Mouse (Mus musculus) intestine, embryonic 15.5 days (tissue): ENCODE data around the gene Ank. TPM values are rescaled to one million over a fixed set of nuclear protein-coding genes. Genes with fewer than 3 reads are reported as not detected.
A peak's percentile ranks its signal among the peaks of the same experiment; 100 is the strongest.

Experiments used
- ATAC-seq: fragments of 200-750 bp; cut with Nextera tagmentation; 2 replicates; pipeline ENCODE4 v1.8.0; 2017; ENCODE audit warnings: moderate TSS enrichment, moderate library complexity
- H3K27ac ChIP-seq: fragments of 300-500 bp; sonication (generic); 2 replicates; pipeline ENCODE4 v1.5.1; 2015; ENCODE audit warnings: mild to moderate bottlenecking, inconsistent platforms
- H3K27me3 ChIP-seq: fragments of 300-500 bp; sonication (generic); replicated peaks from 2 replicates; pipeline ENCODE4 v1.6.1; 2015; ENCODE audit warnings: inconsistent platforms
- H3K36me3 ChIP-seq: fragments of 300-500 bp; sonication (generic); 2 replicates; pipeline ENCODE4 v1.6.1; 2015; ENCODE audit warnings: inconsistent platforms
- H3K4me1 ChIP-seq: fragments of 300-500 bp; sonication (generic); replicated peaks from 2 replicates; pipeline ENCODE4 v1.6.1; 2015; ENCODE audit warnings: inconsistent platforms
- H3K4me2 ChIP-seq: fragments of 300-500 bp; sonication (generic); replicated peaks from 2 replicates; pipeline ENCODE4 v1.6.1; 2015; ENCODE audit warnings: mild to moderate bottlenecking, inconsistent platforms
- H3K4me3 ChIP-seq: fragments of 300-500 bp; sonication (generic); replicated peaks from 2 replicates; pipeline ENCODE4 v1.5.1; 2015; ENCODE audit warnings: inconsistent platforms
- H3K9ac ChIP-seq: fragments of 300-500 bp; sonication (generic); 2 replicates; pipeline ENCODE4 v1.6.1; 2015; ENCODE audit warnings: inconsistent platforms
- H3K9me3 ChIP-seq: fragments of 300-500 bp; sonication (generic); 2 replicates; pipeline ENCODE4 v1.6.1; 2016; ENCODE audit warnings: inconsistent platforms
- WGBS: fragments of 180-500 bp; shearing (Covaris S2); methylation state at CpG from one replicate; pipeline ENCODE4 v1.1.7; 2015; 5-methylcytosine and 5-hydroxymethylcytosine counted together
- polyA plus RNA-seq: library from polyadenylated mRNA; unstranded; fragments of >200 nt; fragmentation: Nextera tagmentation; extraction: Ambion mirVana; gene quantifications from 2 replicates; pipeline ENCODE4 v1.2.1, GENCODE M21; 2015

Gene Ank
- 15.9 and 16.7 TPM in 2 replicates for polyA plus RNA-seq

DNA sequence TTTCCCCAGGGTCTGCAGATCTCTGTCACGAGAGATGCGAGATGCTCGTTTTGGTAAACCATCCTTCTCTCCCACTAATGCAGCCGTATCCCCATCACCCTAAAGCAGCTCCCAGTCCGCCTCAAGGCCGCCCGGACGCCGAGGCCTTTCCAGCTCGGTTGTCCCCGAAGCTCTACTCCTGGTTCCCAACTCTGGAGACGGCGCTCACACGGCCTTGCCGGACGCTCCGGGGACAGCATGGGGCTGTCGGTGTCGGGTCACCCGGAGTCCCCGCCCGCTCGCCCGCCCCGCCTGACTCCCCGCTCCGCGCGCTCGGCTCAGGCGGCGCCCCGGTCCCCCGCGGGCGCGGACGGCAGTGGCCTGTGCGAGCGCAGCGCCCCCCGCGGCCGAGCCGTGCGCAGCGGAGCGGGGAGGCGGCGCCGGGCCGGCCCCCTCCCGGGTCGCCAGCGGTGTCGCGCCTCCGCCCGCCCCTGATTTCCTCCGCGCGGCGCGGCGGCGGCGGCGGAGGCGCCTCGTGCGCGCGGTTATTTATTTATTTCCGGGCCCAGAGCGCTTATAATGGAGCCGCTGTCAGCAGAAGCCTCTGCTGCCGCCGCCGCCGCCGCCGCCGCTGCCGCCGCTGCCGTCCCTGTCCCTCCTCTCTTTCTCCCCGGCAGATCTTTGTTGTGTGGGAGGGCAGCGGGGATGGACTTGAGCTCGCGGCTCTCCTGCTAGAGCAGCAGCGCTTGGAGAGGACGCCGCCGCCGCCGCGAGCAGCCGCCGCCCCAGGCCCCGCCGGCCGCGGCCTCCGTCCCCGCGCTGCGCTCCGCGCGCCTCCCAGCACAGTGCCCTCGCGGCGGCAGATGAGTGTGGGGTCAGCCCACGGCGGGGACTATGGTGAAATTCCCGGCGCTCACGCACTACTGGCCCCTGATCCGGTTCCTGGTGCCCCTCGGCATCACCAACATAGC, at the start of gene Ank:
Gene Ank (plus strand): TSS at position 547 of the 950 bp plus-strand sequence.
- Histone ChIP-seq H3K27me3 (no peaks in the 10 kb centered on the region), H3K4me1 (0 out of 2 replicates have a peak, but pooled peaks cover 2% of the 10 kb centered on the region), H3K9me3 (no peaks in the 10 kb centered on the region), H3K4me2 (peak within 1 kb of the TSS; percentile 91), H3K4me3 (peak within 1 kb of the TSS; percentile 76), H3K9ac (peak within 1 kb of the TSS; percentile 77), H3K27ac (peak within 1 kb of the TSS; percentile 82), H3K36me3 (no peaks in the 10 kb centered on the region)
- peak; percentile 95 for ATAC-seq
- under 1% methylated on average over 101 of the region's 120 CpGs for WGBS

DNA sequence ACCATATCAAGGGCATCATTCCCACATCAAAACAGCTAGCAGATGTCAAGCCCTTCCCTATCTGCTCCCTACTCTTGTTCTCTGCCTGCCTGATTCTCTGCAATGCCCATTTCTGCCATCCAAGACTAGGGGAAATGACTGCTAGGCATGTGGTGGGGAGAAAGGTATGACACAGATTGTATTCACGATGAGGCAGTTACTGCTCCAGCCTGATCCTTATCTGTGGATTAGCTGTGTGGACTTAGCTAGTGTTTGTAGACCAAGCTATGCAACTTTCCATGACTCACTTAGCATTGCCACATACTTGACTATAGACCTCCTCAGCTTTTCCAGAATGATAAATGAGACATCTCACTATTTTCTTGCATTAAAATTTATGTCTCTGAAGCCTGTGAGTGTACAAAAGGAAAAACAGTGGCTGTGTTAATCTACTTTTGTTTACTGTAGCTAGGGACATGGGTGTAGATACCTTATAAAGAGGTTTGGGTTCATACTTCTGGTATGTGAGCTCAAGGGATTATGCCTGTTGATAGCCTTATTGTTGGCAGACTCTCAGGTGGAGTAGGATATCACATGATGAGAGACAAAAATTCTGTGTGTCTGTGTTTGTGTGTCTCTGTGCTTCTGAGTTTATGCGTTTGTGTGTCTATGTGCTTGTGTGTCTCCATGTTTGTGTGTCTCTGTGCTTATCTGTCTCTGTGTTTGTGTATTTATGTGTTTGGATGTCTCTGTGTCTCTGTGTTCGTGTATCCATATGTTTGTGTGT, 47.7 kb upstream of the Ank start:
- 72% methylated on average over 3 of the region's 3 CpGs for WGBS
- Histone ChIP-seq H3K4me2 (no peak overlapping the region), H3K27me3 (no peaks in the 10 kb centered on the region), H3K4me3 (no peak overlapping the region), H3K36me3 (no peaks in the 10 kb centered on the region), H3K27ac (no peak overlapping the region), H3K9me3 (no peaks in the 10 kb centered on the region), H3K9ac (no peak overlapping the region), H3K4me1 (no peaks in the 10 kb centered on the region)
- ATAC-seq = peak; percentile 43; the same call in 1 of the 2 replicates

DNA sequence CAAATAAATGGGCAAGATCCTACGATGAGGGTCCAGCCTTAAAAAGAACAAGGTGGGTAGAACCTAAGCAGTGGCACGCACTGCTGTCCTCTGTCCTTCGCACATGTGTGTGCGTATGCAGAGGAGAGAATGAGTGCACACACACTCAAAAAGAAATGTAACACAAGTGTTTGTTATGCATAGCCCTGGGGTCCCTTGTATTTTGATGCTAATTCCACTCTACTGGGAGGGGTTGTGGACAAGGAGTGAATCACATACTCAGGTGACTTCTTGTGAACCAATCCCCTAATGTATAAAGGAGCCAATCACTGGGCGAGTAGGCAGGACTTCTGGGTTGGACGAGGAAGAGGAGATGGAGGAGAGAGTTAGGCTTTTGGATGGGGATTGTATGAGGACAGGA, 44.9 kb upstream of the Ank start:
- H3K27ac ChIP-seq = no peak overlapping the region
- no peaks in the 10 kb centered on the region for H3K9me3 ChIP-seq
- H3K36me3 ChIP-seq = no peaks in the 10 kb centered on the region
- WGBS = 94% methylated on average over 6 of the region's 6 CpGs
- no peaks in the 10 kb centered on the region for H3K27me3 ChIP-seq
- no peak overlapping the region for H3K4me3 ChIP-seq
- no peak for ATAC-seq
- no peak overlapping the region for H3K4me2 ChIP-seq
- no peak overlapping the region for H3K9ac ChIP-seq
- no peaks in the 10 kb centered on the region for H3K4me1 ChIP-seq

DNA sequence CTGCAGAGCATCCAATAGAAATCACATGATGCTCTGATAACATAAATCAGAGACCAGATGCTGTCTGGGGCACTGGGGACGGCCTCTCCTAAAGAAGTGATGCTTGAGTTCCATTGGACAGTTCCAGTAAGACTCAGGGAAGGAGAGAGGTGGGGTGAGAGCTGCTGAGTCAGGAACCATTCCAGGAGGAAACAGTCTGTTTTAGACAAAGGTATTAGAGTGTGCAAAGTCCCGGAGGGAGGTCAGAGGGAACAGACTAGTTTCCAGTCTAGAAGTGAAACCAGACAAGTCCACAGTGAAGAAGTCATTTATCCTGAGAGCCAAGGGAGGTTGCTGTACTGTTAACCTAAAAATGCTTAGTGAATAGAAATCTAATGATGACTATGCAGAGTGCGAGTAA, 38.9 kb upstream of the Ank start:
- Histone ChIP-seq H3K27ac (no peak overlapping the region), H3K4me3 (no peak overlapping the region), H3K36me3 (no peaks in the 10 kb centered on the region), H3K4me1 (no peaks in the 10 kb centered on the region), H3K27me3 (no peaks in the 10 kb centered on the region), H3K9me3 (no peaks in the 10 kb centered on the region), H3K9ac (no peak overlapping the region), H3K4me2 (no peak overlapping the region)
- ATAC-seq = peak; percentile 50; the same call in 1 of the 2 replicates
- WGBS = 73% methylated on average over 3 of the region's 3 CpGs

DNA sequence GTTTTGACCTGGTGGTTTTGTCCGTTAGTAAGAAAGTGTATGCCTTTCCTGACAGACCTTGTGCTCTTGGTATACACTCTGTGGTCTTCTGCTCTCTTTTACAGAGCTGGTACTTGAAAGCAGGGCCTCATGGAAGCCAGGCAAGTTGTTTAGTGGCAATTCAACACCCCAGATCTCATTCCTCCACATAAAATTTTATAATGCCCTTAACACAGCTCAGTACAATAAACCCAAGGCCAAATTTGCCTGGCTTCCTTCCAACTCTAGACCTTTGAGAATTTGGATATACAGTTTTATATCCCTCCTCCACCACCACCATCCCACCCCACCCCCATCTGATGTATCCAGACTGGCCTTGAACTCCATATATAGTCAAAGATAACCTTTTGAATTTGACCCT, 36.2 kb upstream of the Ank start:
- H3K27me3 ChIP-seq = no peaks in the 10 kb centered on the region
- H3K27ac ChIP-seq = no peak overlapping the region
- H3K4me1 ChIP-seq = no peaks in the 10 kb centered on the region
- peak; percentile 13; the same call in 1 of the 2 replicates for ATAC-seq
- no peaks in the 10 kb centered on the region for H3K9me3 ChIP-seq
- WGBS = 86% methylated on average over 1 of the region's 1 CpGs
- H3K4me3 ChIP-seq = no peak overlapping the region
- no peaks in the 10 kb centered on the region for H3K36me3 ChIP-seq
- no peak overlapping the region for H3K4me2 ChIP-seq
- H3K9ac ChIP-seq = no peak overlapping the region

DNA sequence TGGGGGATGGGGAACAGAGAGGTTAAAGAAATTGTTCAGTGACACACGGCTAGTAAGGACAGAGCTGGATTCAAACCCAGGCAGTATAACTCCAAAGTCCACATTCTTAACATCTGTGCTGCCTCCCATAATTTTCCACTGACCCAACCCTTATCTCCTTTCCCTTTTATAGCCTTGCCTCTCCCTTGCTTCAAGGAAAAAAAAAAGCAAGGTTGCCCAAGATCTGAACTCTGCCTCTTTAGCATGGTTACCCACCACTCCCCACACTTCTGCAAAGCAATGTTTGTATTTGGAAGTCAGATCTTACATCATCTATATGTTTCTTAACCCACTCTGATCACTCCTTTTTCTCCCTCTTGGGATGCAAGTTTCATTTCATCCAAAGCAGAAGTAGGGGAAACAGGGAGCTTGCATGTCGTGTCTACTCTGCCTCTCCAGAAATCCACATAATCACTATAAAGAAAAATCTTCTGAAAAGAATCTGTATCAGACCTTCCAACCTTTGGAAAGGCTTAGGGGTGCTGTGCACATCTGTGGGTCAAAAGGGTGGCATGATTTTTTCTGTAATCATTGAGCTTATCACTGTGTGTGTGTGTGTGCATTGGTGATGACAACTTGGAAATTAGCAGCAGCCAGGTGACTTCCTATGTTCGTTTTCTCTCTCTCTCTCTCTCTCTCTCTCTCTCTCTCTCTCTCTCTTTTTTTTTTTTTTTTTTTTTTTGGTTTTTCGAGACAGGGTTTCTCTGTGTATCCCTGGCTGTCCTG, 33.4 kb upstream of the Ank start:
- WGBS = 67% methylated on average over 3 of the region's 4 CpGs
- ATAC-seq = peak; percentile 91
- peak overlapping the region; percentile 66 for H3K27ac ChIP-seq

DNA sequence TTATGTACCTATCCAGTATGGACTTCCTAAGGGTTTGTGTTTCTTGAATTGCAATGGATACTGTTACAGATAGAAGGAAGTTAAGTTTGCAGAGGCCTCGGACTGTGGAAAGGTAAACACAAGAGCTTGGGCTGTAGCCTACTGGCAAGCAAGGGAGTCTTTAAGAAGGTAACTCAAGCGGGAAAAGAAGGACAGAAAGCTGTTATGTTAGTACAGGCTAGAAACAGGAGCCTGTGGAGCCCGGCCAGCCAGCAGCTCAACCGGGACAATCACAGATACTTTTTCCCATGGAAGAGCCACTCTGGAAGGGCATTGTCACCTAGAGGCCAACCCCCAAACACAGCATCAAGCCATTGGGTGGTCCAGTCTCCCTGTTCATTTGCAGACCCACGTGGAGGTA, 31.1 kb upstream of the Ank start:
- 69% methylated on average over 5 of the region's 5 CpGs for WGBS
- no peaks in the 10 kb centered on the region for H3K27me3 ChIP-seq
- H3K9me3 ChIP-seq = no peaks in the 10 kb centered on the region
- H3K9ac ChIP-seq = no peak overlapping the region
- ATAC-seq = no peak
- H3K36me3 ChIP-seq = no peaks in the 10 kb centered on the region
- H3K4me1 ChIP-seq = no peaks in the 10 kb centered on the region
- no peak overlapping the region for H3K4me3 ChIP-seq
- H3K27ac ChIP-seq = no peak overlapping the region
- no peak overlapping the region for H3K4me2 ChIP-seq

More for the DNA sequence above, 33.4 kb upstream of the Ank start:
- no peaks in the 10 kb centered on the region for H3K36me3 ChIP-seq
- no peaks in the 10 kb centered on the region for H3K27me3 ChIP-seq
- no peaks in the 10 kb centered on the region for H3K9me3 ChIP-seq
- H3K4me1 ChIP-seq = no peaks in the 10 kb centered on the region
- no peak overlapping the region for H3K9ac ChIP-seq
- H3K4me2 ChIP-seq = no peak overlapping the region
- H3K4me3 ChIP-seq = no peak overlapping the region

DNA sequence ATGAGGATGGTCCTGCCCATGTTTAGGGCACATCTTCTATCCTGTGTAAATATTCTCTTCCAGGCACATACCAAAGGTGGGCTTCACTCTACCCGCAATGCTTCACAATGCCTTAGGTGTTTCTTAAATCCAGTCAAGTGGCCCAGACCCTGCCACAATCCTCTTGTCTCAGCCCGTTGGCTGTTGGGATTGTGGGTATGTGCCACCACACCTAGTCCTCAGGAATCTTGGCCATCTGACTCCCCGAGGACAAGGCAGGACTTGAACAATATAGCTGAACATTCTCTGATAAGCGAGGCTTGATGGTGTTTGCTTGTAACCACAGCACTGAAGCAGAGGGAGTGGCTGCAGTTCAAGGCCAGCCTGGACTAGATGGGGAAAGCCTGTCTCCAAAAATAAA, 30.3 kb upstream of the Ank start:
- no peak for ATAC-seq
- 74% methylated on average over 4 of the region's 4 CpGs for WGBS

DNA sequence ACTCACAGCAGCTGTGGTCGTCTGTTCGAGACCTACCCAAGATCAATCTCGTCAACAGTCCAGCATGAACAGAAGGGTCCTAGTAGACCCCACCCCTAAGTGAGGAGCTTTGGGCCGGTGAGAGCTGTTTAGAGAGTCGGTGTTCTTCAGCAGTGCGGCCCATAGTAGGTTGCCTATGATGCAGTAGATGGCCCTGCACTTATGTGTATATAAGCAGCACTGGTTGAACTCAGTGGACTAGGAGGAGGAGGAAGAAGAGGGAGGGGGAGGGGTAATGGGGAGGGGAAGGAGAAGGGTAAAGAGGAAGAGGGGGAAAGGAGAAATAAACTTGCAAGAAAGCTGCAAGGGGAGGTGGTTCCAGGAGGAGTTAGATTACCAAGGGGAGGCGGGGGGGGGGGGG, 25.4 kb upstream of the Ank start:
- Histone ChIP-seq H3K9ac (no peak overlapping the region), H3K27me3 (no peaks in the 10 kb centered on the region), H3K4me2 (no peak overlapping the region), H3K27ac (no peak overlapping the region), H3K36me3 (no peaks in the 10 kb centered on the region), H3K4me1 (no peaks in the 10 kb centered on the region), H3K9me3 (no peaks in the 10 kb centered on the region), H3K4me3 (no peak overlapping the region)
- ATAC-seq = no peak
- 85% methylated on average over 7 of the region's 7 CpGs for WGBS

More for the DNA sequence above, 30.3 kb upstream of the Ank start:
- no peaks in the 10 kb centered on the region for H3K4me1 ChIP-seq
- no peaks in the 10 kb centered on the region for H3K36me3 ChIP-seq
- no peak overlapping the region for H3K4me2 ChIP-seq
- H3K27ac ChIP-seq = no peak overlapping the region
- H3K9me3 ChIP-seq = no peaks in the 10 kb centered on the region
- H3K9ac ChIP-seq = no peak overlapping the region
- H3K4me3 ChIP-seq = no peak overlapping the region
- H3K27me3 ChIP-seq = no peaks in the 10 kb centered on the region

DNA sequence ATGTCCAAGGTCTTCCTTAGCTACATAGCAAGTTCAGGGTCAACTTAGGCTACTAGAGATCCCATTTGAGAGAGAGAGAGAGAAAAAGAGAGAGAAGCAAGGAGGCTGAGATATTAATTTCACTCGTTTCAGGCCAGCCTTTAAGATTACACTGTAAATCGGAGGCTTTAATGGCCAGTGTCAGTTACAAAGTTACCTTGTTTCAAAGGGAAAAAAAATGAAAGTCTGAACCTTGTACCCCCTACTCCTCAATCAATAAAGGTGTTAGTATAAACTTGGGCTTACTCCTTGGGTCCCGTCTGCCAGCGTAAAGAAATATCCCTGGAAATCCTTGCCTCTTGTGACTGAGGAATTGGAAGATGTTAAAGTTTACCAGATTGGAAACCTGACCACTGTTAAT, 24.9 kb upstream of the Ank start:
- ATAC-seq = peak; percentile 41
- H3K27me3 ChIP-seq = no peaks in the 10 kb centered on the region
- no peak overlapping the region for H3K27ac ChIP-seq
- H3K4me1 ChIP-seq = no peaks in the 10 kb centered on the region
- WGBS = 55% methylated on average over 4 of the region's 4 CpGs
- no peaks in the 10 kb centered on the region for H3K36me3 ChIP-seq
- H3K9ac ChIP-seq = no peak overlapping the region
- no peak overlapping the region for H3K4me3 ChIP-seq
- no peaks in the 10 kb centered on the region for H3K9me3 ChIP-seq
- no peak overlapping the region for H3K4me2 ChIP-seq

DNA sequence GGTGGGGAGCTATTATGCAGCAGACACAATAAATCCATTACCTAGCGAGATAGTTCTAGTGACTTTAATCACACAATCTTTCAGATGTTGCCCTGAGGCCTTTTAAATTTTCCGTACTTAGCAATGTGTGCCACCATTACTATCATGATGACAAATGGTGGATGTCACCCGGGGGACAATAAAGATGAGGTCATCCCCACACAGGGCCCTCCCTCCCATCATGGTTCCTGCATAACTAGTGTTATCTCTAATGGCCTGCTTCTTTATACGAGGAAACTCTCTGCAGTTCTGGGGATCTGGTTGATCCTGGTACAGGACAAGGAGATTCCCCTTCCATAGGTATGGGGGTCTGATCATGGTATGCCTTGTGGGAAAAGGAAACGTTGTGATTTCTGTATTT, 24.5 kb upstream of the Ank start:
- H3K9ac ChIP-seq = no peak overlapping the region
- ATAC-seq = peak; percentile 46
- H3K9me3 ChIP-seq = no peaks in the 10 kb centered on the region
- no peak overlapping the region for H3K4me3 ChIP-seq
- WGBS = 35% methylated on average over 5 of the region's 5 CpGs
- H3K36me3 ChIP-seq = no peaks in the 10 kb centered on the region
- no peak overlapping the region for H3K27ac ChIP-seq
- no peak overlapping the region for H3K4me2 ChIP-seq
- H3K27me3 ChIP-seq = no peaks in the 10 kb centered on the region
- H3K4me1 ChIP-seq = no peaks in the 10 kb centered on the region
